Comparison of ENCODE assay signal across 16 mouse cellular contexts in genomic region chr16:21996402-21996801, GRCm38 (mm10). TPM values are rescaled to one million over a fixed set of nuclear protein-coding genes. Genes with fewer than 3 reads are reported as not detected.
A peak's percentile ranks its signal among the peaks of the same experiment; 100 is the strongest.
DNase-seq lines count a peak whose midpoint lies in the region; ATAC-seq lines count a peak whose summit lies in the region.
"Had no signal": no experiment of that assay in that cellular context is flagged by ENCODE, and none has a peak within 500 bp of the region (broad histone marks: within the 10 kb centered on the region; RNA-seq: fewer than 3 reads in every experiment).

No protein-coding gene starts in this region.

- H3K4me3 ChIP-seq in limb, embryonic 15.5 days: no peak overlapping the region
- no peak overlapping the region for H3K4me3 ChIP-seq in limb, embryonic 10.5 days
- H3K4me3 ChIP-seq in intestine, embryonic 16.5 days (ENCODE audit: low read length): no peak overlapping the region
- no peak overlapping the region for H3K4me3 ChIP-seq in lung, embryonic 15.5 days
- H3K4me3 ChIP-seq: embryonic facial prominence, embryonic 15.5 days; heart, adult 2 months; hindbrain, embryonic 12.5 days; kidney, embryonic 15.5 days; midbrain, embryonic 13.5 days had no signal

- no peaks in the 10 kb centered on the region for H3K27me3 ChIP-seq in limb, embryonic 15.5 days
- H3K27me3 ChIP-seq in limb, embryonic 10.5 days (ENCODE audit: low read depth, poor library complexity, severe bottlenecking): peaks cover 12% of the 10 kb centered on the region
- H3K27me3 ChIP-seq in intestine, embryonic 16.5 days (replicated peaks; ENCODE audit: control insufficient read depth, insufficient read depth, low read length): no peaks in the 10 kb centered on the region
- no peaks in the 10 kb centered on the region for H3K27me3 ChIP-seq in lung, embryonic 15.5 days
- H3K27me3 ChIP-seq: embryonic facial prominence, embryonic 15.5 days; kidney, embryonic 15.5 days had no signal

- intact Hi-C loops in left cerebral cortex, postnatal 25 days (cut with DNase I): no loop called here
- intact Hi-C loops in left cerebral cortex, postnatal 4 days (cut with DNase I): no loop called here

- WGBS in limb, embryonic 15.5 days: 48% methylated on average over 4 of the region's 4 CpGs
- 67% methylated on average over 4 of the region's 4 CpGs for WGBS in limb, embryonic 10.5 days
- WGBS in intestine, embryonic 16.5 days: 26% methylated on average over 4 of the region's 4 CpGs
- WGBS in lung, embryonic 15.5 days: 33% methylated on average over 4 of the region's 4 CpGs

- DNase-seq in limb, embryonic 10.5 days (ENCODE audit: low spot score): no peak
- peak; percentile 14 for DNase-seq in yolk sac, embryonic 10.5 days (ENCODE audit: low spot score)
- no peak for DNase-seq in kidney, postnatal 36 days
- DNase-seq in left cerebral cortex, postnatal 25 days (ENCODE audit: low spot score in 2 of 2): no peak
- no peak for DNase-seq in left cerebral cortex, postnatal 4 days
- DNase-seq: cerebellum, postnatal 14 days; heart, adult 2 months; retina, postnatal 1 day; thymus, postnatal 36 days had no signal

- H3K36me3 ChIP-seq in limb, embryonic 15.5 days: no peaks in the 10 kb centered on the region
- H3K36me3 ChIP-seq in limb, embryonic 10.5 days: no peaks in the 10 kb centered on the region
- no peaks in the 10 kb centered on the region for H3K36me3 ChIP-seq in intestine, embryonic 16.5 days (ENCODE audit: control insufficient read depth, insufficient read depth, low read length)
- H3K36me3 ChIP-seq in lung, embryonic 15.5 days: no peaks in the 10 kb centered on the region
- H3K36me3 ChIP-seq: embryonic facial prominence, embryonic 15.5 days; hindbrain, embryonic 12.5 days; kidney, embryonic 15.5 days; midbrain, embryonic 13.5 days had no signal

- no peak overlapping the region for H3K9ac ChIP-seq in limb, embryonic 15.5 days
- no peak overlapping the region for H3K9ac ChIP-seq in intestine, embryonic 16.5 days (ENCODE audit: low read depth, low read length)
- H3K9ac ChIP-seq in lung, embryonic 15.5 days: no peak overlapping the region
- H3K9ac ChIP-seq: embryonic facial prominence, embryonic 15.5 days; hindbrain, embryonic 12.5 days; kidney, embryonic 15.5 days; midbrain, embryonic 13.5 days had no signal

- no peak for ATAC-seq in limb, embryonic 15.5 days (ENCODE audit: insufficient number of reproducible peaks, low FRiP score, low TSS enrichment, low read depth)
- peak; percentile 39 for ATAC-seq in intestine, embryonic 16.5 days
- no peak for ATAC-seq in lung, embryonic 15.5 days (ENCODE audit: borderline replicate concordance, extremely low read depth, low FRiP score, low TSS enrichment)
- ATAC-seq: midbrain, embryonic 13.5 days had no signal

- H3K27ac ChIP-seq in limb, embryonic 15.5 days: peak overlapping the region; percentile 47; the same call in 1 of the 2 replicates
- no peak overlapping the region for H3K27ac ChIP-seq in limb, embryonic 10.5 days
- peak overlapping the region; percentile 74 for H3K27ac ChIP-seq in intestine, embryonic 16.5 days (ENCODE audit: low read length)
- peak overlapping the region; percentile 86 for H3K27ac ChIP-seq in lung, embryonic 15.5 days
- H3K27ac ChIP-seq: embryonic facial prominence, embryonic 15.5 days; heart, adult 2 months; hindbrain, embryonic 12.5 days; kidney, embryonic 15.5 days; midbrain, embryonic 13.5 days had no signal

- no peaks in the 10 kb centered on the region for H3K9me3 ChIP-seq in limb, embryonic 15.5 days
- H3K9me3 ChIP-seq in limb, embryonic 10.5 days (replicated peaks): no peaks in the 10 kb centered on the region
- H3K9me3 ChIP-seq in intestine, embryonic 16.5 days (ENCODE audit: control insufficient read depth, low read length): no peaks in the 10 kb centered on the region
- H3K9me3 ChIP-seq in lung, embryonic 15.5 days: no peaks in the 10 kb centered on the region
- H3K9me3 ChIP-seq: embryonic facial prominence, embryonic 15.5 days; hindbrain, embryonic 12.5 days; kidney, embryonic 15.5 days; midbrain, embryonic 13.5 days had no signal

- H3K4me2 ChIP-seq in limb, embryonic 15.5 days: no peak overlapping the region
- H3K4me2 ChIP-seq in intestine, embryonic 16.5 days (ENCODE audit: low read depth, low read length): no peak overlapping the region
- peak overlapping the region; percentile 16; the same call in 1 of the 2 replicates for H3K4me2 ChIP-seq in lung, embryonic 15.5 days
- H3K4me2 ChIP-seq: hindbrain, embryonic 12.5 days; kidney, embryonic 15.5 days; midbrain, embryonic 13.5 days had no signal

- no peaks in the 10 kb centered on the region for H3K4me1 ChIP-seq in limb, embryonic 15.5 days
- H3K4me1 ChIP-seq in limb, embryonic 10.5 days: peaks cover 11% of the 10 kb centered on the region; the same call in 1 of the 2 replicates
- peaks cover 9% of the 10 kb centered on the region; the same call in 1 of the 2 replicates for H3K4me1 ChIP-seq in intestine, embryonic 16.5 days (ENCODE audit: control insufficient read depth, insufficient read depth, low read length)
- peaks cover 15% of the 10 kb centered on the region for H3K4me1 ChIP-seq in lung, embryonic 15.5 days

RNA-seq across cellular contexts. Expression of gene Liph, which starts 0.9 kb away (rescaled TPM):
- 11.2 and 11.5 TPM in 2 replicates for polyA plus RNA-seq in limb, embryonic 15.5 days (2015; fragmentation: Nextera tagmentation; extraction: Ambion mirVana)
- polyA plus RNA-seq in limb, embryonic 10.5 days (2016; fragmentation: Nextera tagmentation; extraction: Ambion mirVana): 0.31 and 0.34 TPM in 2 replicates
- 39.0 and 40.8 TPM in 2 replicates for polyA plus RNA-seq in intestine, embryonic 16.5 days (2015; fragmentation: Nextera tagmentation; extraction: Ambion mirVana)
- polyA plus RNA-seq in lung, embryonic 15.5 days (2015; fragmentation: Nextera tagmentation; extraction: Ambion mirVana): 1.4 and 2.0 TPM in 2 replicates
- total RNA-seq in left cerebral cortex, postnatal 25 days (2021): under 1 TPM; 0.30 to 0.41 TPM
- under 1 TPM; 0.14 to 0.18 TPM for total RNA-seq in left cerebral cortex, postnatal 4 days (2021)
- total RNA-seq: heart, adult 2 months had no signal

RNA-seq across cellular contexts. Expression of gene Senp2, which starts 12.9 kb away (rescaled TPM):
- polyA plus RNA-seq in limb, embryonic 15.5 days (2015; fragmentation: Nextera tagmentation; extraction: Ambion mirVana): 38.4 and 41.3 TPM in 2 replicates
- 70.6 and 74.9 TPM in 2 replicates for polyA plus RNA-seq in limb, embryonic 10.5 days (2016; fragmentation: Nextera tagmentation; extraction: Ambion mirVana)
- polyA plus RNA-seq in intestine, embryonic 16.5 days (2015; fragmentation: Nextera tagmentation; extraction: Ambion mirVana): 28.2 and 29.5 TPM in 2 replicates
- 40.6 and 43.8 TPM in 2 replicates for polyA plus RNA-seq in lung, embryonic 15.5 days (2015; fragmentation: Nextera tagmentation; extraction: Ambion mirVana)
- 100 to 1,000 TPM in 1 of 2 experiments, 10 to 100 TPM in 1; 99.1 to 101 TPM for total RNA-seq in left cerebral cortex, postnatal 25 days (2021)
- 10 to 100 TPM; 60.0 to 62.6 TPM for total RNA-seq in left cerebral cortex, postnatal 4 days (2021)

RNA-seq across cellular contexts. Expression of gene Tmem41a, which starts 49.0 kb away (rescaled TPM):
- polyA plus RNA-seq in limb, embryonic 15.5 days (2015; fragmentation: Nextera tagmentation; extraction: Ambion mirVana): 40.8 and 45.2 TPM in 2 replicates
- polyA plus RNA-seq in limb, embryonic 10.5 days (2016; fragmentation: Nextera tagmentation; extraction: Ambion mirVana): 49.4 and 56.7 TPM in 2 replicates
- 102 and 113 TPM in 2 replicates for polyA plus RNA-seq in intestine, embryonic 16.5 days (2015; fragmentation: Nextera tagmentation; extraction: Ambion mirVana)
- 24.6 and 25.2 TPM in 2 replicates for polyA plus RNA-seq in lung, embryonic 15.5 days (2015; fragmentation: Nextera tagmentation; extraction: Ambion mirVana)
- 10 to 100 TPM; 15.7 to 17.7 TPM for total RNA-seq in left cerebral cortex, postnatal 25 days (2021)
- 10 to 100 TPM; 20.2 to 21.3 TPM for total RNA-seq in left cerebral cortex, postnatal 4 days (2021)
